Mouse (Mus musculus) CH12.LX (cell line): Measurements from ENCODE around the gene Slx1b. TPM values are rescaled to one million over a fixed set of nuclear protein-coding genes. Genes with fewer than 3 reads are reported as not detected.

Experiments used
- DNase-seq: peaks from one replicate; pipeline ENCODE4 v3.0.0-alpha.2; 2013; ENCODE audit errors: extremely low read depth
- H3K27ac ChIP-seq: 2 replicates; pipeline ENCODE4 v1.5.1; 2012; ENCODE audit warnings: low read depth, mild to moderate bottlenecking, control low read depth, moderate library complexity; ENCODE audit not compliant: insufficient read depth
- H3K27me3 ChIP-seq: replicated peaks from 2 replicates; pipeline ENCODE3; 2012; ENCODE audit warnings: inconsistent platforms
- H3K36me3 ChIP-seq, 2 experiments: replicated peaks in 1 of 2; 2 replicates each; pipeline versions ENCODE3 to v1.6.1; 2012; ENCODE audit warnings: inconsistent platforms in 1 of 2, low read length in 1 of 2, mild to moderate bottlenecking in 1 of 2, mixed read lengths in 1 of 2, moderate library complexity in 1 of 2; ENCODE audit not compliant: control insufficient read depth in 1 of 2, insufficient read depth in 1 of 2
- H3K4me1 ChIP-seq, 2 experiments: 2 replicates each; pipeline ENCODE4 v1.6.1; 2012; ENCODE audit warnings: inconsistent platforms in 1 of 2, moderate library complexity in 1 of 2; ENCODE audit not compliant: insufficient read depth in 2 of 2, control insufficient read depth in 1 of 2
- H3K4me2 ChIP-seq: 2 replicates; pipeline ENCODE4 v1.6.1; 2012; ENCODE audit warnings: low read depth, mild to moderate bottlenecking, control low read depth; ENCODE audit not compliant: poor library complexity, insufficient read depth, severe bottlenecking
- H3K4me3 ChIP-seq, 3 experiments: fragments of 150-350 bp in 1 of 3; sonication (generic) in 1 of 3; replicated peaks in 1 of 3; 2 replicates each; pipeline versions ENCODE3 to v1.5.1; 2011 to 2012; ENCODE audit warnings: low read depth in 2 of 3, low read length in 2 of 3, mild to moderate bottlenecking in 2 of 3, moderate library complexity in 2 of 3, control low read depth in 1 of 3, improper control_type of control experiment in 1 of 3, inconsistent platforms in 1 of 3, mixed read lengths in 1 of 3; ENCODE audit not compliant: poor library complexity in 1 of 3
- H3K79me2 ChIP-seq: replicated peaks from 2 replicates; pipeline ENCODE4 v1.6.1; 2012; ENCODE audit warnings: mild to moderate bottlenecking, moderate library complexity; ENCODE audit not compliant: control insufficient read depth, poor library complexity, insufficient read depth, severe bottlenecking; ENCODE audit errors: extremely low read depth
- H3K9ac ChIP-seq: 2 replicates; pipeline ENCODE4 v1.6.1; 2012; ENCODE audit warnings: low read depth, mild to moderate bottlenecking, control low read depth, moderate library complexity; ENCODE audit not compliant: insufficient read depth
- H3K9me3 ChIP-seq: replicated peaks from 2 replicates; pipeline ENCODE3; 2012; ENCODE audit warnings: low read length, inconsistent platforms, mixed read lengths
- CHD1 ChIP-seq: IDR thresholded peaks from 2 replicates; pipeline ENCODE4 v1.6.1; 2012; ENCODE audit warnings: low read depth, low read length, improper control_type of control experiment, inconsistent platforms
- CTCF ChIP-seq, 2 experiments: IDR thresholded peaks in 1 of 2; conservative IDR thresholded peaks in 1 of 2; 2 replicates each; pipeline ENCODE4 v1.5.1; 2011 to 2012; ENCODE audit warnings: low read depth in 2 of 2, low read length in 2 of 2, improper control_type of control experiment in 1 of 2, inconsistent platforms in 1 of 2, mild to moderate bottlenecking in 1 of 2, moderate library complexity in 1 of 2
- EP300 ChIP-seq: IDR thresholded peaks from 2 replicates; pipeline ENCODE4 v1.6.1; 2011; ENCODE audit warnings: low read length, improper control_type of control experiment
- JUN ChIP-seq: IDR thresholded peaks from 2 replicates; pipeline ENCODE4 v1.6.1; 2011; ENCODE audit warnings: low read depth, mild to moderate bottlenecking, low read length, improper control_type of control experiment, moderate library complexity; ENCODE audit not compliant: insufficient read depth
- JUND ChIP-seq: conservative IDR thresholded peaks from 2 replicates; pipeline ENCODE4 v1.6.1; 2011; ENCODE audit warnings: low read depth, low read length, improper control_type of control experiment
- KAT2A ChIP-seq: IDR thresholded peaks from 2 replicates; pipeline ENCODE4 v1.6.1; 2012; ENCODE audit warnings: low read length, improper control_type of control experiment, inconsistent platforms; ENCODE audit not compliant: insufficient replicate concordance
- MAFK ChIP-seq: IDR thresholded peaks from 2 replicates; pipeline ENCODE4 v1.6.1; 2011; ENCODE audit warnings: low read length, improper control_type of control experiment; ENCODE audit not compliant: insufficient replicate concordance
- MAX ChIP-seq: IDR thresholded peaks from 2 replicates; pipeline ENCODE4 v1.6.1; 2011; ENCODE audit warnings: low read length, improper control_type of control experiment
- MAZ ChIP-seq: IDR thresholded peaks from 2 replicates; pipeline ENCODE4 v1.6.1; 2012; ENCODE audit warnings: low read depth, mild to moderate bottlenecking, inconsistent platforms, low read length, improper control_type of control experiment, moderate library complexity
- MXI1 ChIP-seq: IDR thresholded peaks from 2 replicates; pipeline ENCODE4 v1.6.1; 2011; ENCODE audit warnings: mild to moderate bottlenecking, low read depth, low read length, improper control_type of control experiment
- MYC ChIP-seq: IDR thresholded peaks from 2 replicates; pipeline ENCODE4 v1.6.1; 2011; ENCODE audit warnings: low read depth, mild to moderate bottlenecking, improper control_type of control experiment, low read length
- SMC3 ChIP-seq: IDR thresholded peaks from 2 replicates; pipeline ENCODE4 v1.6.1; 2011; ENCODE audit warnings: low read depth, low read length, improper control_type of control experiment
- TBP ChIP-seq: conservative IDR thresholded peaks from 2 replicates; pipeline ENCODE4 v1.6.1; 2011; ENCODE audit warnings: low read depth, low read length, improper control_type of control experiment
- UBTF ChIP-seq: IDR thresholded peaks from 2 replicates; pipeline ENCODE4 v1.6.1; 2012; ENCODE audit warnings: low read depth, mild to moderate bottlenecking, inconsistent platforms, low read length, improper control_type of control experiment, moderate library complexity
- ZC3H11A ChIP-seq: IDR thresholded peaks from 2 replicates; pipeline ENCODE4 v1.6.1; 2012; ENCODE audit warnings: low read depth, mild to moderate bottlenecking, inconsistent platforms, low read length, improper control_type of control experiment
- ZKSCAN1 ChIP-seq: IDR thresholded peaks from 2 replicates; pipeline ENCODE4 v1.6.1; 2012; ENCODE audit warnings: low read depth, inconsistent platforms, low read length, improper control_type of control experiment, borderline replicate concordance
- ZMIZ1 ChIP-seq: IDR thresholded peaks from 2 replicates; pipeline ENCODE4 v1.6.1; 2012; ENCODE audit warnings: low read depth, mild to moderate bottlenecking, inconsistent platforms, low read length, improper control_type of control experiment
- ZNF384 ChIP-seq: IDR thresholded peaks from 2 replicates; pipeline ENCODE4 v1.6.1; 2012; ENCODE audit warnings: low read depth, low read length, improper control_type of control experiment, inconsistent platforms
- dilution Hi-C: fragments of 300-500 bp; cut with MboI; formaldehyde crosslinking; loops from 2 replicates; pipeline ENCODE4 v1.14.3; 2020; ENCODE audit warnings: low sequenced_read_pairs; ENCODE audit not compliant: extremely low pct_unique_long_range_greater_than_20kb, extremely low pct_ligation_motif_present
- in situ Hi-C: fragments of 300-500 bp; cut with MboI; formaldehyde crosslinking; loops from 3 replicates; pipeline ENCODE4 v1.14.3; 2019; ENCODE audit warnings: low sequenced_read_pairs, low pct_ligation_motif_present, low pct_unique_long_range_greater_than_20kb, mixed read lengths
- polyA plus RNA-seq: library from polyadenylated mRNA; unstranded; fragments of >175 nt; gene quantifications from 2 replicates; pipeline ENCODE4 v1.2.1, GENCODE M21; 2012; ENCODE audit warnings: low read depth; ENCODE audit not compliant: insufficient read length
- total RNA-seq, 2 experiments: library from RNA; depleted of rRNA; stranded (reverse); fragments of 300-350 nt in 1 of 2; fragments of >200 nt in 1 of 2; gene quantifications; 2 replicates each; pipeline ENCODE4 v1.2.3; 2012 to 2014

The Slx1b gene
- total and polyA plus RNA-seq, 3 experiments: 4.7 to 8.3 (median 5.6) TPM

- peak; percentile 60 for TF ChIP-seq CHD1
- no peak for TF ChIP-seq SMC3
- no peak for TF ChIP-seq EP300
- TF ChIP-seq MAZ: no peak
- TF ChIP-seq JUN: no peak
- TF ChIP-seq ZKSCAN1: no peak
Measured at GRCm38 (mm10) chr7:126695210-126695611, 373 bp downstream of the Slx1b start, which contains the start of gene Bola2 (continued).

- H3K27ac ChIP-seq: peak overlapping the region; percentile 26; the same call in 1 of the 2 replicates
- peaks cover 38 to 60% of the 10 kb centered on the region in 2 experiments for H3K36me3 ChIP-seq
- in situ Hi-C loops: loop anchor here (5.0 kb wide), 2 partner anchors 52 to 493 kb away; no protein-coding TSS in a partner anchor
- H3K9ac ChIP-seq: peak overlapping the region; percentile 47; the same call in 1 of the 2 replicates
- no peak for DNase-seq
- H3K9me3 ChIP-seq: no peaks in the 10 kb centered on the region
- H3K4me3 ChIP-seq: peak overlapping the region in 2 of 3 experiments; percentile 54 to 98
- H3K27me3 ChIP-seq: no peaks in the 10 kb centered on the region
- TF ChIP-seq ZKSCAN1 (no peak), KAT2A (no peak), CTCF (conservative IDR thresholded peaks at IDR 0.05 in 1 of 2, IDR thresholded peaks at IDR 0.05 in 1 of 2; ENCODE audit: low read depth in 2 of 2, low read length in 2 of 2) (no peak), MAX (peak; percentile 72), MXI1 (peak; percentile 27; the same call in 1 of the 2 replicates), JUN (no peak), MYC (peak; percentile 75; the same call in 1 of the 2 replicates), EP300 (no peak), TBP (0 out of 2 replicates have a peak, but pooled peaks have one; percentile 31), SMC3 (no peak)
- TF ChIP-seq, all 38 proteins: peak for 4
- dilution Hi-C loops: no loop called here
- Histone ChIP-seq H3K4me2 (peak overlapping the region; percentile 53), H3K4me1 (peaks cover 14 to 41% of the 10 kb centered on the region in 2 experiments), H3K79me2 (peaks cover 27% of the 10 kb centered on the region)
Measured at GRCm38 (mm10) chr7:126694441-126695051, 1.0 kb downstream of the Slx1b start.

GRCm38 (mm10) chr7:126693781-126694180 lies 1.8 kb downstream of the Slx1b start:
- in situ Hi-C loops: loop anchor here (5.0 kb wide), 2 partner anchors 51 to 494 kb away; no protein-coding TSS in a partner anchor
- H3K36me3 ChIP-seq: peaks cover 30 to 60% of the 10 kb centered on the region in 2 experiments

More at GRCm38 (mm10) chr7:126693781-126694180, 1.8 kb downstream of the Slx1b start:
- H3K79me2 ChIP-seq: peaks cover 24% of the 10 kb centered on the region
- no peak overlapping the region for H3K4me2 ChIP-seq
- dilution Hi-C loops: no loop called here
- H3K9ac ChIP-seq: no peak overlapping the region
- H3K27ac ChIP-seq: no peak overlapping the region
- H3K4me1 ChIP-seq: peaks cover 14 to 33% of the 10 kb centered on the region in 2 experiments
- H3K4me3 ChIP-seq: no peak overlapping the region
- no peaks in the 10 kb centered on the region for H3K27me3 ChIP-seq
- no peaks in the 10 kb centered on the region for H3K9me3 ChIP-seq
- TF ChIP-seq ZMIZ1 (no peak), EP300 (no peak), ZC3H11A (no peak), JUND (no peak), KAT2A (no peak), TBP (no peak), MAFK (no peak), UBTF (no peak), ZNF384 (no peak), SMC3 (no peak)
- no peak for DNase-seq
